Mouse (Mus musculus) midbrain, embryonic 12.5 days (tissue): ENCODE results near the gene Rap1gds1. TPM values are rescaled to one million over a fixed set of nuclear protein-coding genes. Genes with fewer than 3 reads are reported as not detected.

Experiments used
- ATAC-seq: fragments of 200-750 bp; cut with Nextera tagmentation; 2 replicates; pipeline ENCODE4 v1.8.0; 2017; ENCODE audit warnings: low read depth, moderate TSS enrichment, moderate library complexity; ENCODE audit not compliant: low FRiP score
- H3K27ac ChIP-seq: fragments of 300-500 bp; sonication (generic); replicated peaks from 2 replicates; pipeline ENCODE4 v1.5.1; 2016; ENCODE audit warnings: mild to moderate bottlenecking
- H3K27me3 ChIP-seq: fragments of 300-500 bp; sonication (generic); 2 replicates; pipeline ENCODE4 v1.6.1; 2016; ENCODE audit warnings: mild to moderate bottlenecking
- H3K36me3 ChIP-seq: fragments of 300-500 bp; sonication (generic); 2 replicates; pipeline ENCODE4 v1.6.1; 2016
- H3K4me1 ChIP-seq: fragments of 300-500 bp; sonication (generic); 2 replicates; pipeline ENCODE4 v1.6.1; 2016
- H3K4me2 ChIP-seq: fragments of 300-500 bp; sonication (generic); replicated peaks from 2 replicates; pipeline ENCODE4 v1.6.1; 2016; ENCODE audit warnings: mild to moderate bottlenecking, moderate library complexity
- H3K4me3 ChIP-seq: fragments of 300-500 bp; sonication (generic); 2 replicates; pipeline ENCODE4 v1.5.1; 2016; ENCODE audit warnings: mild to moderate bottlenecking
- H3K9ac ChIP-seq: fragments of 300-500 bp; sonication (generic); replicated peaks from 2 replicates; pipeline ENCODE4 v1.6.1; 2016; ENCODE audit warnings: mild to moderate bottlenecking, moderate library complexity
- H3K9me3 ChIP-seq: fragments of 300-500 bp; sonication (generic); 2 replicates; pipeline ENCODE4 v1.6.1; 2016; ENCODE audit warnings: mild to moderate bottlenecking
- WGBS: fragments of 180-500 bp; shearing (Covaris S2); methylation state at CpG from one replicate; pipeline ENCODE4 v1.1.7; 2016; 5-methylcytosine and 5-hydroxymethylcytosine counted together
- polyA plus RNA-seq: library from polyadenylated mRNA; unstranded; fragments of >200 nt; fragmentation: Nextera tagmentation; extraction: Ambion mirVana; gene quantifications from 2 replicates; pipeline ENCODE4 v1.2.1, GENCODE M21; 2016

The Rap1gds1 gene
- polyA plus RNA-seq, 1 experiment from 2014 or later = 72.7 TPM

- Histone ChIP-seq H3K4me2 (no peak overlapping the region), H3K4me3 (no peak overlapping the region), H3K27me3 (no peaks in the 10 kb centered on the region), H3K36me3 (0 out of 2 replicates have a peak, but pooled peaks cover 7% of the 10 kb centered on the region), H3K27ac (no peak overlapping the region), H3K9me3 (peaks cover 3% of the 10 kb centered on the region; the same call in 1 of the 2 replicates), H3K4me1 (no peaks in the 10 kb centered on the region), H3K9ac (no peak overlapping the region)
- no peak for ATAC-seq
- 89% methylated on average over 4 of the region's 4 CpGs for WGBS
These were observed 33.1 kb downstream of the Rap1gds1 start for GRCm38 (mm10) chr3:139041921-139042320.

- ATAC-seq = no peak
These were observed 38.0 kb downstream of the Rap1gds1 start for GRCm38 (mm10) chr3:139037030-139037429.

GRCm38 (mm10) chr3:139033179-139033578 is 41.8 kb downstream of the Rap1gds1 start:
- WGBS = 92% methylated on average over 6 of the region's 6 CpGs
- Histone ChIP-seq H3K4me1 (0 out of 2 replicates have a peak, but pooled peaks cover 3% of the 10 kb centered on the region), H3K9ac (no peak overlapping the region), H3K27me3 (no peaks in the 10 kb centered on the region), H3K36me3 (0 out of 2 replicates have a peak, but pooled peaks cover 4% of the 10 kb centered on the region), H3K9me3 (no peaks in the 10 kb centered on the region), H3K4me2 (no peak overlapping the region), H3K4me3 (no peak overlapping the region), H3K27ac (no peak overlapping the region)
- no peak for ATAC-seq

More at GRCm38 (mm10) chr3:139037030-139037429, 38.0 kb downstream of the Rap1gds1 start:
- H3K4me2 ChIP-seq = no peak overlapping the region
- H3K27me3 ChIP-seq = no peaks in the 10 kb centered on the region
- no peak overlapping the region for H3K27ac ChIP-seq
- H3K4me1 ChIP-seq = no peaks in the 10 kb centered on the region
- 0 out of 2 replicates have a peak, but pooled peaks cover 12% of the 10 kb centered on the region for H3K36me3 ChIP-seq
- 92% methylated on average over 4 of the region's 4 CpGs for WGBS
- H3K9ac ChIP-seq = no peak overlapping the region
- H3K4me3 ChIP-seq = no peak overlapping the region
- peaks cover 3% of the 10 kb centered on the region; the same call in 1 of the 2 replicates for H3K9me3 ChIP-seq

DNA sequence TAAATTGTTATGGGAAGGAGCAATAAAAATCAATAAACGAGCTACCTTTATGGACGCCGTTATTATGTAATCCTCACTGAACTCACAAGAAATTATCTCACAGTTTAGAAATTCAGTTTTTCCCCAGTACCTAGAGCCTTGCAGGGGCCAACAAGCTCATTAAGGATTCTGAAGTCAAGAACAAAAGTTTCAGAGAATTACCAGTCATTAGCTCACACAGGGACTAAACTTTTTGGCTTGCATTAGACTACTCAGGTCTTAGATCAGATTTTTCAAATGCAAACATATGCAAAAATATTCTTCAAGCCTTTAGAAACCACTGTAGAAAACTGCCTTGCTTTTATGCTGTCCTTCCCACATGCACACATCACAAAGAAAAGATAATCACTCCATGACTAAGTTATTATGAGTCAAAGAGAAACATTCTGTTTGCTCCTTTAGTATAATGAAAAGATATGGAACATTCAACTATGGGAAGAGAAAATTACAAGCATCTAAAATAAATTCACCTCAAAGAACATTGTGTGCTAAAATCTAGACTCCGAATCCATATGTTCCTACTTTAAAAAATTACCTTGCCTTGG is 44.3 kb downstream of the Rap1gds1 start:
- no peak for ATAC-seq
- Histone ChIP-seq H3K27ac (no peak overlapping the region), H3K36me3 (0 out of 2 replicates have a peak, but pooled peaks cover 4% of the 10 kb centered on the region), H3K4me2 (no peak overlapping the region), H3K27me3 (no peaks in the 10 kb centered on the region), H3K9ac (no peak overlapping the region), H3K4me3 (no peak overlapping the region), H3K9me3 (no peaks in the 10 kb centered on the region), H3K4me1 (0 out of 2 replicates have a peak, but pooled peaks cover 3% of the 10 kb centered on the region)
- 91% methylated on average over 4 of the region's 4 CpGs for WGBS

GRCm38 (mm10) chr3:139025077-139025476 is 49.9 kb downstream of the Rap1gds1 start:
- Histone ChIP-seq H3K9ac (no peak overlapping the region), H3K4me1 (peaks cover 4% of the 10 kb centered on the region; the same call in 1 of the 2 replicates), H3K27ac (no peak overlapping the region), H3K4me3 (no peak overlapping the region), H3K36me3 (no peaks in the 10 kb centered on the region), H3K27me3 (no peaks in the 10 kb centered on the region), H3K4me2 (no peak overlapping the region), H3K9me3 (no peaks in the 10 kb centered on the region)
- whole genome bisulfite sequencing = 94% methylated on average over 5 of the region's 5 CpGs
- no peak for ATAC-seq

GRCm38 (mm10) chr3:139023585-139023984 is 51.4 kb downstream of the Rap1gds1 start:
- peak; percentile 92 for ATAC-seq
- no peaks in the 10 kb centered on the region for H3K27me3 ChIP-seq
- no peak overlapping the region for H3K4me3 ChIP-seq
- no peak overlapping the region for H3K27ac ChIP-seq
- 49% methylated on average over 8 of the region's 8 CpGs for WGBS
- H3K4me1 ChIP-seq = peaks cover 4% of the 10 kb centered on the region; the same call in 1 of the 2 replicates
- H3K4me2 ChIP-seq = no peak overlapping the region
- no peaks in the 10 kb centered on the region for H3K36me3 ChIP-seq
- H3K9me3 ChIP-seq = no peaks in the 10 kb centered on the region
- H3K9ac ChIP-seq = no peak overlapping the region

DNA sequence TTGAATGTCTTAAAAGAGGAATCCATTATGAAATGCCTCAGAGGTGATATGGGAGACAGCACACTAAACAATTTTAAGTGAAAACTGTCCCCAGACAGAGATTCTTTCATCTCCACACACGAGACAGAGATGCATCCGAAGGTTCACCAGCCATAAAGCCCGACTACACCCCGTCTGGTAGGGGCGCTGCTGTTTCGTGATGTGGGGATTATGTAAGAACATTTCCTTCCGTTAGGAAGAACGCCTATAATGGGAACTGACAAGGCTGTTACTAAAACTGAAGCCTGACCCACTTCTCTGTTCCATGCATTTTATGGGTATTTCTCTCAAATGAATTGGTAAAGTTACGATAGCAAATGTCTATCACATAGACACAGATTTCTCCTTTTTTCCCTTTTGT is 62.6 kb downstream of the Rap1gds1 start:
- Histone ChIP-seq H3K4me2 (no peak overlapping the region), H3K27me3 (no peaks in the 10 kb centered on the region), H3K27ac (no peak overlapping the region), H3K4me3 (no peak overlapping the region), H3K4me1 (no peaks in the 10 kb centered on the region), H3K9ac (no peak overlapping the region), H3K36me3 (0 out of 2 replicates have a peak, but pooled peaks cover 2% of the 10 kb centered on the region), H3K9me3 (no peaks in the 10 kb centered on the region)
- ATAC-seq = no peak
- 83% methylated on average over 9 of the region's 9 CpGs for WGBS

DNA sequence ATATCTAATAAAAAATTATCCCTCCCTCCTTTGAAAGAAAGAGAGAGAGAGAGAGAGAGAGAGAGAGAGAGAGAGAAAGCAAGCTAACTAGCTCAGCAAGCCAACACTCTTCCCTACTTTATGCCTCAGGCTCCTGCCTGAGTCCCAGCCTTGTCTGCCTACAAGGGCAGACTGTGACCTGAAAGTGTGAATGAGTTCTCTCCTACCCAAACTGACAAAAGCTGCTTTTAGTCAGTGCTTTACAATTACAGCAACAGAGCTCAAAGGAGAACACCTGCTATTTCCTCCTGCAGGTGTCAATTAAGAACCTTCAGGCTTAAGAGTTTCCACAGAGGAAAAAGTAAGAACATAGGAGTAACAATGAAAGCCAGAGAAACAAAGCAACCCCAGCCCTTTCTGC is 69.3 kb downstream of the Rap1gds1 start:
- Histone ChIP-seq H3K4me1 (peaks cover 7% of the 10 kb centered on the region), H3K27me3 (no peaks in the 10 kb centered on the region), H3K4me2 (no peak overlapping the region), H3K4me3 (no peak overlapping the region), H3K36me3 (no peaks in the 10 kb centered on the region), H3K9ac (no peak overlapping the region), H3K27ac (no peak overlapping the region), H3K9me3 (no peaks in the 10 kb centered on the region)
- ATAC-seq = no peak

GRCm38 (mm10) chr3:139002774-139003173 is 72.2 kb downstream of the Rap1gds1 start:
- H3K9me3 ChIP-seq = no peaks in the 10 kb centered on the region
- H3K27me3 ChIP-seq = no peaks in the 10 kb centered on the region
- 81% methylated on average over 6 of the region's 6 CpGs for WGBS
- H3K9ac ChIP-seq = no peak overlapping the region
- H3K4me3 ChIP-seq = no peak overlapping the region
- peaks cover 7% of the 10 kb centered on the region for H3K4me1 ChIP-seq
- no peak overlapping the region for H3K4me2 ChIP-seq
- ATAC-seq = 0 out of 2 replicates have a peak, but pooled peaks have one; percentile 5
- no peak overlapping the region for H3K27ac ChIP-seq
- peaks cover under 1% of the 10 kb centered on the region; the same call in 1 of the 2 replicates for H3K36me3 ChIP-seq

GRCm38 (mm10) chr3:139000071-139000867 is 74.7 kb downstream of the Rap1gds1 start:
- 89% methylated on average over 9 of the region's 9 CpGs for WGBS
- no peaks in the 10 kb centered on the region for H3K27me3 ChIP-seq
- no peak overlapping the region for H3K4me3 ChIP-seq
- no peak overlapping the region for H3K9ac ChIP-seq
- H3K36me3 ChIP-seq = peaks cover 15% of the 10 kb centered on the region; the same call in 1 of the 2 replicates
- H3K4me2 ChIP-seq = no peak overlapping the region
- no peak for ATAC-seq
- H3K27ac ChIP-seq = no peak overlapping the region
- 0 out of 2 replicates have a peak, but pooled peaks cover 5% of the 10 kb centered on the region for H3K9me3 ChIP-seq
- peaks cover 3% of the 10 kb centered on the region; the same call in 1 of the 2 replicates for H3K4me1 ChIP-seq

GRCm38 (mm10) chr3:138993473-138993872 is 81.5 kb downstream of the Rap1gds1 start:
- 0 out of 2 replicates have a peak, but pooled peaks cover 5% of the 10 kb centered on the region for H3K9me3 ChIP-seq
- no peak overlapping the region for H3K9ac ChIP-seq
- no peak overlapping the region for H3K27ac ChIP-seq
- H3K4me3 ChIP-seq = no peak overlapping the region
- peaks cover 15% of the 10 kb centered on the region; the same call in 1 of the 2 replicates for H3K36me3 ChIP-seq
- H3K4me1 ChIP-seq = no peaks in the 10 kb centered on the region
- WGBS = 85% methylated on average over 5 of the region's 5 CpGs
- ATAC-seq = no peak
- no peaks in the 10 kb centered on the region for H3K27me3 ChIP-seq
- no peak overlapping the region for H3K4me2 ChIP-seq

- no peak overlapping the region for H3K9ac ChIP-seq
These were observed 83.6 kb downstream of the Rap1gds1 start for GRCm38 (mm10) chr3:138991367-138991766.

More at GRCm38 (mm10) chr3:138991367-138991766, 83.6 kb downstream of the Rap1gds1 start:
- 0 out of 2 replicates have a peak, but pooled peaks cover 8% of the 10 kb centered on the region for H3K36me3 ChIP-seq
- no peak overlapping the region for H3K4me3 ChIP-seq
- H3K4me2 ChIP-seq = no peak overlapping the region
- peaks cover 6% of the 10 kb centered on the region; the same call in 1 of the 2 replicates for H3K9me3 ChIP-seq
- H3K27me3 ChIP-seq = no peaks in the 10 kb centered on the region
- WGBS = 96% methylated on average over 1 of the region's 1 CpGs
- H3K27ac ChIP-seq = no peak overlapping the region
- H3K4me1 ChIP-seq = no peaks in the 10 kb centered on the region
- ATAC-seq = no peak
